Mouse (Mus musculus): ENCODE data around the gene Ryr2.
A peak's percentile ranks its signal among the peaks of the same experiment; 100 is the strongest.

The Ryr2 gene

DNA sequence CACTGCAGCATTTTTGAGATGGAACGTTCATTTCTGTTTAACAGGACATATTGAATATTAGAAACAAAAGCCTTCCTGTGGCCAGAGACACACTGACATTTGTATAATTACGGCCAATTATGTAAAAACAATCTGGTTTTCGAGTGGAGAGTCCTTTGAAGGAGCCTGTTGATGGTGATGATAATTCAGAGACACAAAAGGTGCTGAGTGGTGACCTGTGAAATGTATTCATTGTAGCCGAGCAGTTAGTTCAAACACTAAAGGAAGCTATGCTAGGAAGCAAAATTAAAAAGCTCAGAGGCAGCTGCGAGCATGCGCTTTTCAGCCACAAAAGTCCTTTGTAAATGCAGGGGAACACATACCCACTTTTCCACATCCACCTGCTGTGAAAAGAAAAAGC, 203.9 kb downstream of the Ryr2 start:
- no peak for ATAC-seq (ENCODE audit: insufficient number of reproducible peaks, low FRiP score, low TSS enrichment)

DNA sequence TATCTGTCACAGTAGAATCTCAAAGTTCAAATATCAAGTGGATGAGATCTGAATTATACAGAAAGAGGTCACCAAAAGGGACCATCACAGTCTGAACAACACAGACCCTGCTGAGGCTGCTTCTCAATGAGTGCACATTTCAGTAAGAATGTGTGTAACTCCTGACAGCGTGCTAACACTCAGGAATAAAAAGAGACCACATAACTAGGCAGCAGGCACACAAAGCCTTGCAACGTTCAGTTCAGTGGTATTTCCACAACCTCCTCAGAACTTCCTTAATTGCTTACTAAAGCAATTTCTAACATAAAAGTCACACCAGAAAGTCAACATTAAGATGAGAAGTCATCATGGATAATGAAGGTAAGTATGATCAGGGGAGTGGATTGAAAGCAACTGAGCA, 206.1 kb downstream of the Ryr2 start:
- ATAC-seq (ENCODE audit: insufficient number of reproducible peaks, low FRiP score, low TSS enrichment): no peak

DNA sequence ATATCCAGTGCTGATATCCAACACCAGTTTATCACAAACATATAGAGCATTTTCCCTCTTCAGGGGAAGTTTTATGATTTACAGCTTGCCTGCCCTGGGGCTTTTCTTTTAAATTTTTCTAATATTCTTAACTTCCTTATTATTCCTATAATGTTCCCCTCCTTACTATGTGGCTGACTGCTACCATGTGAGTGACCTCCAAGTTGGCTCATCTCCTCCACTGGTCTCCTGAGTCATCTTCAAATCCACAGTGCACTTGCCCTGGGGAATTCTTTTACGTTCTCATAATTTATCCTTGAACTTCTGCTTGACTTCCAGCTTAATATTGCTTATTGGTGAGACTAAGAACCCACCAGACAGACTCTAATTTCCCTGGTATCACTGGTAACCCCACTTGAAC, 211.1 kb downstream of the Ryr2 start:
- no peak for ATAC-seq (ENCODE audit: insufficient number of reproducible peaks, low FRiP score, low TSS enrichment)

DNA sequence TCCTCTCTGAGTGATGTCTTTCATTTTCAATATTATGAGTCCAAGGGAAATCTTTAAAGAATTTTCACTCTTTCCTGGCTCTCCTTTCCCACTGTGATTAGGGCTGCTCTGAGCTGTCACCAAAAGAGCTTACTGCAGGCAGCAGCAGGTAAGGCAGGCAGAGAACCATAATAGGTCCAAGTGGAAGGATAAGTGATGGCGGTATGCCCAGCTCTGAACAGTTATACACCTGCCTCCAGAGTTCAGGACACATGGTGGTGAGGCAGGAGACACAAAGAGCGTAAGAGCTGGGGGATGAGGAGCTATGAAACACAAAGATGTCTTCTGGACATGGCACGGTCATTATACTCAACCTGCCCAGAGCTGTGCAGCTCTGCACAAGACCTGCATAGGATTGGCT, 215.0 kb downstream of the Ryr2 start:
- peak; percentile 90 for ATAC-seq (ENCODE audit: insufficient number of reproducible peaks, low FRiP score, low TSS enrichment)

DNA sequence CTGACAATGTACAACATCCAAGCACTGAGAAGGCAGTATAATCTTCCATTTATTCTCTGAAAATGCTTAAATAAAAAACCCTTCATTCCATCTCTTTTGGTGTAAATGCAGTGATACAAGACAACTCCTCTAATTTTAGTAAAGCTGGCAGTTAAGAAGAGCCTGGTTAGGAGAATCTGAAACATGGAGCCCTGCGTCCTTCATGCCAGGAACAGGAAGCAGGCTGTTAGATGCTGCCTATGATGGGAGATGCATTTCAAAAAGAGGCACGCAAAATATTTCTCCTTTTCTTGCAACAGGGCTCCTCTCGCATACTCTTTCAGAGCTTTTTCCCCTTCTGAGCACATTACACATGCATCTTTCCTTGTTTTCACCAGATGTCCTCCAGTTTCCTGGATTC, 215.6 kb downstream of the Ryr2 start:
- ATAC-seq (ENCODE audit: insufficient number of reproducible peaks, low FRiP score, low TSS enrichment): no peak

DNA sequence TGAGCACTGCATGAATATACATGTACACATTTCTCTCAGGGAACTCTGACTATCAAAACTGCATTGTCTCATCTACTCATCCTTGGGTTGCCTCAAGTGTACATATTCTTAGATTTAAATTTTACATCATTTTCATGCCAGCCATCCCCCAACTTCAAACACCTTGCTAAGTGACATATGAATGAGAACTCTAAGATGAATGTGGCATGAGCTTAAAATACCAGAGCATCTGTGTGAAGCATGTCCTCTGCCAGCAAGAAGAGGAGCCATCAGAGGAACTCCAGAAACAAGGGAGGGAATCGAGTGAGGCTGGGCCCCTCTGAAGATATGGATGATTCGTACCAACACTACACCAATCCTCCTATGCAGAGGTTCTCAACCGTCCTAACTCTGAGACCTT, 222.6 kb downstream of the Ryr2 start:
- ATAC-seq (ENCODE audit: insufficient number of reproducible peaks, low FRiP score, low TSS enrichment): no peak

DNA sequence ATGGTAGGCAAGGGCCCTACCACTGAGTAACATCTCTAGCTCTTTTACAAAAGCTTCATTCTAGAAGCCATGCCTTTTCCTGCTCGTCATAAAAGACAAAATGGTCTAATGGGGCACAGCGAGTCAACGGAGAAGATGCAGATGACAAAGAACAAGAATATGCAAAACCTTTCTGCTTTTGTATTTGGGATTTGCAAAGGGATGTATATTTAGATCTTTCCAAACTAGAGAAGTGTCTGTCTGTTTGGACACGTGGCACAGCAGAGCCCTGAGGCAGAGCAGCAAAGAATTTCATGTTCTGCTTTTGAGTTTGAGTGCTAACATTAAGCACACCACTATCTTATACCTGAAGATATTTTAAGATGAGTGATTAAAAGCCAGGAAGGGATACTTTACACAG, 224.4 kb downstream of the Ryr2 start:
- ATAC-seq (ENCODE audit: insufficient number of reproducible peaks, low FRiP score, low TSS enrichment): no peak

DNA sequence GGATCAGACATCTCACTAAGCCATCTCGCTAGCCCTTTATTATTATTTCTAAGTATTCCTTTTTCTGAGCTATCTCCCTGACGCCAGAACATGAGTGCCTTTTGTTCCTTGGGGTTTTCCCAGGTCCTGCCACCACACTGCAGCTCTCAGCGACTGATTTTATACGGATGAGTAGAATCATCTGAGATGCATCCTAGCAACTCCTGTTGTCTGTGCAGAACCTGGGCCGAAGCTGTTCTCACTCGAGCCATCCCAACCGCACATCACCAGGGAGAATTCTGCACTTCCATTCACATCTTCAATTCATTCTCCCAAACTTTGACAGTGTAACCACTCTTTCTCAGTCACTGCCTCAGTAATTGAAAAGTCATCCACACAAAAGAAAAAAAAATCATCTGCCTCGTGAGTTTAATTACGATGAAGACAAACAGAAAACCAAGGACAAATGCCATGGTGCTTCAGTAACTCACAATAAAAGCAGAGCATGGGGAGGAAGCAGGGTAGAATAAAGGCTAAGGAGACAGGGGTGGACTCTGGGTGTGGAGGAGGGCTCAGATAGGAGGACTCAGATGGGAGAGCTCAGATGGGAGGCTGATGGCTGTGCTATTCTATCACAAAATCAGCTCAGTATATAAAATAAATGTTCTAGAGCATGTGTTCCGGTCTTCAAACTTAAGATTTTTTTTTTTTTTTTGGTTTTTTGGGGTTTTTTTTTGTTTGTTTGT, 226.1 kb downstream of the Ryr2 start:
- ATAC-seq (ENCODE audit: insufficient number of reproducible peaks, low FRiP score, low TSS enrichment): peak; percentile 64; the same call in 1 of the 2 replicates

DNA sequence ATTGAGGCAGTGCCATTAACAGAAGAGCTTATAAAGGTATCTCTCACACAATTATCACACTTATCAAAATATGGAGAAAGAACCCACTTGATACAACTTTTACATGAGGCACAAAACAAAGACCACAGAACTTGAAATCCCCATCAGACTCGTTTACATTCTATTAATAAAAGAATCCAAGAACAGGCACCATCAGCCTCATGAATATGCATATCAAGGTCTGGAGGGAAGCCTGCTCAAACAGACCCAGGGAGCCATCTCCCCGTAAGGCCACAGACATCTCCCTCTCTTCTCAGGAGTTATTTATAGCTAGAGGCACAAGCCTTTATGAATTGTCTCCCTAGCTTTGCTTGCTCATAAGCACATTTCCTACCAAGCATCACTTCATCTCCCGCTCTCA, 227.7 kb downstream of the Ryr2 start:
- no peak for ATAC-seq (ENCODE audit: insufficient number of reproducible peaks, low FRiP score, low TSS enrichment)

DNA sequence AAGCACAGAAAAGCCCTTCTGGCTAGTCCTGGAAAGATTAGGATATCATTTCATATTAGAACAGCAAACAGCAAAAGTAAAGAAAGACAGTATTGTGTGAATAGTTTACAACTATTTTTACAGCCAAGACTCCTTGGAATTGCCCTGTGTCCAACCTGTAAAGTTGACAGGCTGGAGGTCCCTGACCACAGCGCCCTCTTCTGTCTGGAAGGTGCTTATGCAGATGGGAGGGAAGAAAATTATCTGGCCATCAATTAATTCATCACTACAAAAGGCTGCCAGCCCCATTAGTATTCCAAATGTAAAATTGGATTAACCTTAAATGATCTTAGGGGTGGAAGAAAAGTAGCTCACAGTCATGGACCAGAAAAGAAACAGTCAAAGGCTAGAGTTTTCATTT, 231.9 kb downstream of the Ryr2 start:
- no peak for ATAC-seq (ENCODE audit: insufficient number of reproducible peaks, low FRiP score, low TSS enrichment)

DNA sequence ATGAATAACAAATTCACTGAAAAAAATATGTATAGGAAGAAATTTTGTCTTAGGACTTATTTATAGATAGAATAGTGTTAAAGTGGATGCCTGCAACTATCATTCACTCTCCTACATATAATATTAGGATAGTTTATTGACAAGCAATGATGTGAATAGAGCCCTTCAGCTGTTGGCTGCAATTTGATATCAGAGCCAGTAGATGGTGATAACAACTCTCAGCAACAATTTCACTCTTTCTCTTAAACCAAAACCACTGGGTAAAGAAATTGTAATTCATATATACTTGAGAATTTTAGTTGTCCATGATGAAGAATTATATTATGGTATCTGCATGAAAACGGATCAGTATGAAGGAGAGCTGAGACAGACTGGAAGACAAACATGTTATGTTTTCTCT, 236.8 kb downstream of the Ryr2 start:
- ATAC-seq (ENCODE audit: insufficient number of reproducible peaks, low FRiP score, low TSS enrichment): no peak

DNA sequence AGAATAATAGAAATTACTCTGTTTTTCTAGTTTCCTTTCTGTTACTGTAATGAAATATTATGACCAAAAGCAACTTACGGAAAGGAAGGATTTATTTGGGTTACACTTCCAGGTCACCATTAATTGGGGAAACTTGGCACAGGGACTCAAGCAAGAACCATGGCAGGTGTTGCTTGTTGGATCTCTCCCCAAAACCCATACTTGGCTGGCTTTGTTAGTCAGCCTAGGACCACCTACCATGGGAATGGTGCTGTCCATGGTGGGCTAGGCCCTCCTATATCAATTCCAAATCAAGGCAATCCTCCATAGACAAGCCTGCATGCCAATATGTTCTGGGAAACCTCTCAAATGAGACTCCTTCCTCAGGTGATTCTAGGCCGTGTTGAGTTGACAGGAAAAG, 237.3 kb downstream of the Ryr2 start:
- no peak for ATAC-seq (ENCODE audit: insufficient number of reproducible peaks, low FRiP score, low TSS enrichment)

DNA sequence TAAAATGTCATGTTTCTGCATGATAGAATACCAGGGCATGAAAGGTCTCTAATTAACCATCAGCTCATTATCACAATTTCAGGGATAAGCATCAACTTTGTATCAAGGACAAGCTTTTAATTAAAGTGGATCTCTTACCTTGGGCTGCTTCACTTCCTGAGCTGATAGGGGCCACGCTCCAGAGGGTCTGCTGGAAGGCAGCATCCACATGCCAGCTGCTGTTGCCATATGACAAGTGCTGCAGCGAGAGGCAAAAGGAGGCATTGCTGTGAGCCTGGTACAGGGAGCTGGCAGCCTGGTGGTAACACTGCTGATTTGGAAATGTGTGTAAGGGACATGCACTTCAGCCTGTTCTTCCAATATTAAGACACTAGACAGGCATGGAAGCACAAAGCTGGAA, 237.8 kb downstream of the Ryr2 start:
- ATAC-seq (ENCODE audit: insufficient number of reproducible peaks, low FRiP score, low TSS enrichment): no peak

DNA sequence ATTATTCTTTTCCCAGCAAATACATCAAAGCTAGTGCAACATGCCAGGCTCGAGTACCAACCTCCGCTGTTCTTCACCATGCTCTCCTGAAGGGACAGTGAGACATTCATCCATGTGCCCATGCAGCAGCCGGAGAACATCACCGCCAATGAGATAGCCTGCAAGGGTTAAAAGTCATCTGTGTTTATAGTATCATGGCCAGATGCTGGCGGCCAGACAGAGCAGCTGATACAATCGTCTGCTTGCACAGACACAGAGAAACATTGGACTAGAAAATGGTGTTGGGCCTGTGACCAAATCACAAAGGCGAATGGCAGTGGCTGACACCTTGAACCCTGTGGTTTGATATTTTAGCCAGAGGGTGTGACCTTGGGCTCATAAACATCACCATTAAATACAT, 238.7 kb downstream of the Ryr2 start:
- ATAC-seq (ENCODE audit: insufficient number of reproducible peaks, low FRiP score, low TSS enrichment): no peak

DNA sequence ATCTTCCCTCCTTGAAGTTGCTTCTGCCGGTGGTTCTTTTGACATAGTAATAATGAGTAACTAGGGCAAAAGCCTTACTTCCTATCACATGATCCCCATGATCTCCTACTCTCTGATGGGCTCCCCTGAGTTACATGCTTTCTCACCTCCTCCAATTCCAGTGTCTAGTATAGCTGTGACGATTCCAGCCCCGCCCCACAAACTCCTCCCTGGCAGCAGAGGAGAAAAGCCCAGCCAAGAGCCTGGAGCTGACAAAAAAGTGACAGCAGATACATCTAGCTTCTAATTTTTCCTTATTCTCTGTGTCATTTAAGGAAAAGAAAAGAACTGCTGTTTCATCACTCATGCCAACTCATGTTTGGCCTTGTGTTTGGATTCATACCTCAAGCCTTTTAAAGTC, 241.5 kb downstream of the Ryr2 start:
- no peak for ATAC-seq (ENCODE audit: insufficient number of reproducible peaks, low FRiP score, low TSS enrichment)

DNA sequence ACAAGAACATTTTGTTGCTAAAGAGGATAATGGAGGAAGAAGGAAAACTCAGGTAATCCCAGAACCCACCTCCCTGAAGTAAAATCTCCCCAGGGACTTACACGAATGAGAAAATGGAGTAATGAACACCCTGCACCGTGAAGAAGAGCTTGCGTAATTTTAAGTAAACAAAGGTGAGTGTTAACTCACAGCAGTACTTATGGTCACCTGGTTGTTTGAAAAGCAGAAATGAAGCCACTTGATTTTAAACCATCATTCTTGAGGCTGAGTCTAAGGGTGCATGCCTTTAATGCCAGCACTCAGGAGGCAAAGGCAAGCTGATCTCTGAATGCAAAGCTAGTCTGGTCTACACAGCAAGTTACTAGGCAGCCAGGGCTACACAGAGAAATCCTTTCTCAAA, 255.1 kb downstream of the Ryr2 start:
- ATAC-seq (ENCODE audit: insufficient number of reproducible peaks, low FRiP score, low TSS enrichment): no peak

DNA sequence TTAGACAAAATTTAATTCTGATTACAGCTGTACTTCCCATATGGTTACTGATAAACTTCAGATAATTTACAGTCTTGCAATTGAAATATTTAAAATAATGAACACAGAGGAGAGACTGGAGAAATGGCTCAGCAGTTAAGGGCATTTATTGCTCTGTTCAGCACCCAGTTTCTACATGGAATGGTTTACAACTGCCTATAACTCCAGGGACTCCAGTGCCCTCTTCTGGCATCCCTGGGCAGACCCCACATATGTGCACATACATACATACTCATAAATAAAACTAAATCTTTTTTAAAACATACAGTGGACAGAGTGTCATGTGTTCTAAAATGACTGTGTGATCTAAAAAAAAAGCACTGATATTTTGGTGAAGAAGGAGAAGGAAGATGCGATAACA, 262.9 kb downstream of the Ryr2 start:
- no peak for ATAC-seq (ENCODE audit: insufficient number of reproducible peaks, low FRiP score, low TSS enrichment)

DNA sequence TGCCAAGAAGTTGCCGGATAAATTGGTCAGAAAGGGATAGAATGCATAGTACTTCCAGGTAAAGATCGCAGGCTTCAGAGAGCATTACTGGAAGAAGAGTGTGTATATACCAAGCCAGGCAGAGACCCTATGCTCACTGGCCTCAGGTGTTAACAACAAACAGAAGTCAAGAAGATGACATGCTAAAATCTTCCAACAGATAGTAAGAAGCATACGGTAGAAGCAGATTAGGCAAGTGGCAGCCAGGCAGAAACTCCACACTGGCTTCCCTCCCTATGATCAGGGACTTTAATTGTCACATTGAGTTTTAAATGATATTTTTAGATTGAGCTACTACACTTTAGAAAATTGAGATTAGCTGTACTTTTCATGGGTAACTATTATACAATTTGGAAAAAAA, 268.9 kb downstream of the Ryr2 start:
- no peak for ATAC-seq (ENCODE audit: insufficient number of reproducible peaks, low FRiP score, low TSS enrichment)

DNA sequence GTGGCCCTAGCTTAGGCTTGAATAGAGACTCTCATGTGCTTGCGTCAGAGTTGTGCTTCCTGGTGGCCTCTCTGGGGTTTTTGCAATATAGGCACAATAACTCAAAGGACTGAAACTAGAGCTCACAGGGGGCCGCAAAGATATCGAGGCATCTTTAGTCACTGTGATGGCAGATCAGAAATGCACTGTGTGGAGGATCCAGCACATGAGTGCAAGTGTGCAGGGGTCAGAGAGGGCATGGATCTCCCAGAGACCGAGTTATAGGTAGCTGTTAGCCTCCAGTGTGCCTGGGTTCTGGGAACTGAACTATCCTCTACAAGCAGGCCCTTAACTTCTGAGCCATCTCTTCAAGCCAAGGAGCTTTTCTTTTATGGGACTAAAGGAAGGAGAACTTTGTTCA, 269.6 kb downstream of the Ryr2 start:
- no peak for ATAC-seq (ENCODE audit: insufficient number of reproducible peaks, low FRiP score, low TSS enrichment)

DNA sequence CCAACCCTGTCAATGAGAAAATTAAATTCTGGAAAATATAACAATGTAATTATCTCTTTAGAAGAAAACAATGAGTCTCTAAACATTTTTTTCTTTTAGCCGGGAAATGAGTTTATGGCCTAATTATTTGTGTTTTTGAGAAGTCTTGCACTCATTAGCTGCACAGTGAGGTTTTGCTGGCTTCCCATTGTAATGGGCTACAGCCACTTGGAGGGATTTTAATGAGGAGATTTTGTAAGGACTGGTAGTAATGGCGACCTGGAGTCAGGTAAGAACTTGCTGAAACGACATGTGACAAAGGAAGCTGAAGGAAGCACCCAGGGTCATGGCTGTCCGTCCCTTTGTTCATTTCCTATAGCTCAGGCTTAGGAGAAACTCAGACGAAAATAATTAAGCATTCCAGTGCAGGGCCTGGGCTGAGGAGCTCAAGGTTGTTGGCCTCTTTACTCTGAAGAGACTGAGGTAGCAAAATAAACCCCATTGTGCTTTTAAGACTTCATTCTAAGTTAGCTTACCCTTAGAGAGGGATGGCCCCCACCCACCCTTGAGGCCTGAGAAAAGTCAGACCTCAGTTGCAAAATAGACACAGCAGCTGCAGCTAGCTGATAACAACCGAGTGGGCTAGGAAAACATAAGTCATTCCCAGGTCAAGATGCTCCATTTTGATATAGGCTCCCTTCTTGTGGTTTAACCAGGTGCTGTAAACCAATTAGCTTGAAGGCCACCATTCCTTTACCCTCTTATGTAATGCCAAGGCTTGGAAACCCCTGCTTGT, 270.3 kb downstream of the Ryr2 start:
- ATAC-seq (ENCODE audit: insufficient number of reproducible peaks, low FRiP score, low TSS enrichment): no peak

DNA sequence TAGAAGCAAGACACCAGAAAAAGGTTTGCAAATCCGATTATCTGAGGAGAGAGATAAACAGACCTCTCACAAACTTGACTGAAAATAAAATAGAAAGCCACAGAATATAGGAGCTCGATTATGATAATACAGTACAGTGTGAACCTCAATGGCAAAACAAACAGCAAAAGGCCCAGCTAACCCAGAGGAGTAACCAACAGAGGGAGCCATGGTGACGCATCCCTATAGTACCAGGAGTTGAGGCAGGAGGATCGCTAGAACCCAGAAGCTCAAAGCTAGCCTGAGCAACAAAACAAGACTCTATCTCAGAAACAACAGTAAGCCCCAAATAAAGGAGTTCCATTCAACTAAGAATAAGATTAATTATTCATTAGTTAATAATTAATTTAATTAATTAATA, 275.5 kb downstream of the Ryr2 start:
- no peak for ATAC-seq (ENCODE audit: insufficient number of reproducible peaks, low FRiP score, low TSS enrichment)

DNA sequence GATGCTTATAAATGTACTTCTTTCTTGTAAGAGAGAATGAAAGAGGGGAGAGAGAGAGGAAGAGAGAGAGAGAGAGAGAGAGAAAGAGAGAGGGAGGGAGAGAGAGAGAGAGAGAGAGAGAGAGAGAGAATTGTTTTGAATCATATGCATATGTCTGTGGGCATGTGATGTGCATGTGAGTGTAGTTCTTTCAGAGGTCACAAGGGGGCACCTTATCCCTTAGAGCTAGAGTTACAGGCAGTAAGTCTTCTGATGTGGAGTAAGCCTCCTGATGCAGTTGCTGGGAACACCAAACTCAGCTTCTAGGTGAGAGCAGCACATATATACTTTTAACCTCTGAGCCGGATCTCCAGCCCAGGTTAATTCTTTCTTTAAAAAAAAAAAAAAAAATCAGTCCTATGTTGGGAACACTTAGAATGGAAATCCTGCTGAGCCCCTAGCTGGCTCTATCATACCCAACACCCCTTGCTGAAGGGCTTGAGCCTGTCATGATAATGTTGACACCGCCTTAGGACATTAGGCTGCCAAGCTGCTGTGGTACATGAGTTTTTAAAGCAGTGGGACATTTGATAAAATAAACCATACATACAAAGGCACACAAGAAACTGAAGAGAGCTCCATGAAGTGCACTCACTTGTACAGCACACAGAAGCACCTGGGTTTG, 281.1 kb downstream of the Ryr2 start:
- ATAC-seq (ENCODE audit: insufficient number of reproducible peaks, low FRiP score, low TSS enrichment): no peak

All from cerebellum, adult (tissue).